Mouse (Mus musculus): Measurements from ENCODE around the gene Ralgapa2. TPM values are rescaled to one million over a fixed set of nuclear protein-coding genes. Genes with fewer than 3 reads are reported as not detected.
"Not testable (repeated sequence)": the region's sequence is repeated elsewhere in the genome, so short reads cannot be mapped to it uniquely, and the experiment has no call there.

Gene Ralgapa2
- polyA plus RNA-seq, 1 experiment from 2014 or later, result 11.8 TPM

GRCm38 (mm10) chr2:146470947-146471346 lies 41.2 kb downstream of the Ralgapa2 start:
- Histone ChIP-seq H3K4me3 (ENCODE audit: low read depth, low read length) (no peak overlapping the region), H3K9me3 (ENCODE audit: control insufficient read depth, low read length) (no peaks in the 10 kb centered on the region), H3K4me2 (ENCODE audit: low read depth, low read length, severe bottlenecking) (no peak overlapping the region), H3K27me3 (ENCODE audit: control insufficient read depth, insufficient read depth, low read length) (no peaks in the 10 kb centered on the region), H3K4me1 (replicated peaks; ENCODE audit: control insufficient read depth, insufficient read depth, low read length) (no peaks in the 10 kb centered on the region), H3K27ac (ENCODE audit: low read depth, low read length) (no peak overlapping the region), H3K9ac (ENCODE audit: low read length) (no peak overlapping the region), H3K36me3 (ENCODE audit: control insufficient read depth, insufficient read depth, low read length) (no peaks in the 10 kb centered on the region)
- ATAC-seq (replicated peaks; ENCODE audit: low FRiP score) (no peak), DNase-seq (ENCODE audit: low spot score) (no peak)
- WGBS, result 84% methylated on average over 5 of the region's 5 CpGs

GRCm38 (mm10) chr2:146469707-146470420 lies 42.3 kb downstream of the Ralgapa2 start:
- Histone ChIP-seq H3K9ac (ENCODE audit: low read length) (no peak overlapping the region), H3K27ac (ENCODE audit: low read depth, low read length) (no peak overlapping the region), H3K4me3 (ENCODE audit: low read depth, low read length) (no peak overlapping the region), H3K4me1 (replicated peaks; ENCODE audit: control insufficient read depth, insufficient read depth, low read length) (no peaks in the 10 kb centered on the region), H3K4me2 (ENCODE audit: low read depth, low read length, severe bottlenecking) (no peak overlapping the region), H3K9me3 (ENCODE audit: control insufficient read depth, low read length) (no peaks in the 10 kb centered on the region), H3K27me3 (ENCODE audit: control insufficient read depth, insufficient read depth, low read length) (no peaks in the 10 kb centered on the region), H3K36me3 (ENCODE audit: control insufficient read depth, insufficient read depth, low read length) (no peaks in the 10 kb centered on the region)
- DNase-seq (ENCODE audit: low spot score) (no peak), ATAC-seq (replicated peaks; ENCODE audit: low FRiP score) (no peak)
- WGBS, result 65% methylated on average over 12 of the region's 12 CpGs

DNA sequence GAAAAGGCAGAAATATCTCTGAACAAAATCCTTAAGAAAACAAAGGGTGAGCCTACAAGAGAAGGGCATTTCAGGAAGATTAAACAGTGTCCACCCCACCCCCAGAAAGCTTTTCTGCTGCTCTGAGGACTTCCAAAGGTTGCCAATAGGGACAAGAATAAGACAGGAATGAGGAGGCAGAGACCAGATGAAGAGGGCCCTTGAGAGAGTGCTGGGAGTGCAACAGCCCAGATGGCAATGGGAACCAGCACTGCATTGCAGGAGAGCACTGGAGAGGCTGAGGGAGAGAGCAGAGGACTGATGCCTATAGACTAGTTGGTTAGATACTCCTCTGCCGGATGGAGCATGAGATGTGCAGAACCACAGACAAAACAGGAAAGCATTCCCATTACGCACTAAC lies 43.2 kb downstream of the Ralgapa2 start:
- H3K4me1 ChIP-seq (replicated peaks; ENCODE audit: control insufficient read depth, insufficient read depth, low read length), result no peaks in the 10 kb centered on the region
- WGBS, result 90% methylated on average over 2 of the region's 2 CpGs
- no peak overlapping the region for H3K4me2 ChIP-seq (ENCODE audit: low read depth, low read length, severe bottlenecking)
- H3K27ac ChIP-seq (ENCODE audit: low read depth, low read length), result no peak overlapping the region
- no peaks in the 10 kb centered on the region for H3K36me3 ChIP-seq (ENCODE audit: control insufficient read depth, insufficient read depth, low read length)
- no peaks in the 10 kb centered on the region for H3K27me3 ChIP-seq (ENCODE audit: control insufficient read depth, insufficient read depth, low read length)
- ATAC-seq (replicated peaks; ENCODE audit: low FRiP score) (no peak), DNase-seq (ENCODE audit: low spot score) (no peak)
- no peaks in the 10 kb centered on the region for H3K9me3 ChIP-seq (ENCODE audit: control insufficient read depth, low read length)
- H3K9ac ChIP-seq (ENCODE audit: low read length), result no peak overlapping the region
- H3K4me3 ChIP-seq (ENCODE audit: low read depth, low read length), result no peak overlapping the region

DNA sequence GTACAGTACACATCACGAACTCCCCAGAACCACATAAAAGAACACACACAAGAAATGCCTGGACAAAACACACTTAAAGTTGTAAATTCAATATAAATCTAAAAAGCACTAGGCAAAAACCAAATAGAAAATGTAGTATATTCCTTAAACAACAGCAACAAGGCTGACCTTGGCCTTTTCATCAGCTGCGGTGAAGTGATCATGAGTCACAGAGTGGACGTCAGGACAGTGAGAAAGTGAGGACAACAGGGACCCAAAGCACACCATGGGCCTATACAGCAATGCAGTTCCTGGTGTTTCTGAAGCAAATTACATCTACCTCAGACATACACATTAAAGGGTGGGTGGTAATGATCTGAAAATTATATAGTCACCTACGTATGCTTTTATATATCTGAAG lies 44.1 kb downstream of the Ralgapa2 start:
- Histone ChIP-seq H3K4me1 (replicated peaks; ENCODE audit: control insufficient read depth, insufficient read depth, low read length) (no peaks in the 10 kb centered on the region), H3K9me3 (ENCODE audit: control insufficient read depth, low read length) (no peaks in the 10 kb centered on the region), H3K4me2 (ENCODE audit: low read depth, low read length, severe bottlenecking) (no peak overlapping the region), H3K27ac (ENCODE audit: low read depth, low read length) (no peak overlapping the region), H3K9ac (ENCODE audit: low read length) (no peak overlapping the region), H3K36me3 (ENCODE audit: control insufficient read depth, insufficient read depth, low read length) (no peaks in the 10 kb centered on the region), H3K4me3 (ENCODE audit: low read depth, low read length) (no peak overlapping the region), H3K27me3 (ENCODE audit: control insufficient read depth, insufficient read depth, low read length) (no peaks in the 10 kb centered on the region)
- WGBS, result 90% methylated on average over 4 of the region's 4 CpGs
- ATAC-seq (replicated peaks; ENCODE audit: low FRiP score) (no peak), DNase-seq (ENCODE audit: low spot score) (no peak)

DNA sequence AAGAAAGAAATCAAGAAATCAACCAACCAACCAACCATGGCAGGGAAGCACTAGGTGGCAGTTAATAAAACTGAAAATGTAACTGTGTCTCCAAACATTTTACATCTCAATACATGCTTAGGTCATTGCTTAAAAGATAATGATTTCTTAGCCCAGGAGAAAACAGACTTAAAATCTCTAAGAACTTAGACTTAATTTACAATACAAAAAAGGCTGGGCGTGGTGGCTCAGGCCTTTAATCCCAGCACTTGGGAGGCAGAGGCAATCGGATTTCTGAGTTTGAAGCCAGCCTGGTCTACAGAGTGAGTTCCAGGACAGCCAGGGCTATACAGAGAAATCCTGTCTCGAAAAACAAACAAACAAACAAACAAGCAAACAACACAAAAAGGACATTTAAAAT lies 45.3 kb downstream of the Ralgapa2 start:
- DNase-seq (ENCODE audit: low spot score); H3K36me3 ChIP-seq (ENCODE audit: control insufficient read depth, insufficient read depth, low read length); H3K4me1 ChIP-seq (replicated peaks; ENCODE audit: control insufficient read depth, insufficient read depth, low read length); H3K4me2 ChIP-seq (ENCODE audit: low read depth, low read length, severe bottlenecking); H3K9ac ChIP-seq (ENCODE audit: low read length); ATAC-seq (replicated peaks; ENCODE audit: low FRiP score); H3K27ac ChIP-seq (ENCODE audit: low read depth, low read length); H3K9me3 ChIP-seq (ENCODE audit: control insufficient read depth, low read length); H3K4me3 ChIP-seq (ENCODE audit: low read depth, low read length); H3K27me3 ChIP-seq (ENCODE audit: control insufficient read depth, insufficient read depth, low read length): not testable (repeated sequence)
- WGBS, result 77% methylated on average over 3 of the region's 3 CpGs

GRCm38 (mm10) chr2:146457494-146457893 lies 54.6 kb downstream of the Ralgapa2 start:
- no peak overlapping the region for H3K4me3 ChIP-seq (ENCODE audit: low read depth, low read length)
- DNase-seq (ENCODE audit: low spot score), result no peak
- 92% methylated on average over 2 of the region's 2 CpGs for WGBS
- no peaks in the 10 kb centered on the region for H3K4me1 ChIP-seq (replicated peaks; ENCODE audit: control insufficient read depth, insufficient read depth, low read length)
- no peak for ATAC-seq (replicated peaks; ENCODE audit: low FRiP score)
- H3K9me3 ChIP-seq (ENCODE audit: control insufficient read depth, low read length), result no peaks in the 10 kb centered on the region
- H3K27ac ChIP-seq (ENCODE audit: low read depth, low read length), result no peak overlapping the region
- no peak overlapping the region for H3K4me2 ChIP-seq (ENCODE audit: low read depth, low read length, severe bottlenecking)
- H3K36me3 ChIP-seq (ENCODE audit: control insufficient read depth, insufficient read depth, low read length), result no peaks in the 10 kb centered on the region
- no peak overlapping the region for H3K9ac ChIP-seq (ENCODE audit: low read length)
- no peaks in the 10 kb centered on the region for H3K27me3 ChIP-seq (ENCODE audit: control insufficient read depth, insufficient read depth, low read length)

- DNase-seq (ENCODE audit: low spot score) (no peak), ATAC-seq (replicated peaks; ENCODE audit: low FRiP score) (no peak)
- Histone ChIP-seq H3K36me3 (ENCODE audit: control insufficient read depth, insufficient read depth, low read length) (no peaks in the 10 kb centered on the region), H3K4me1 (replicated peaks; ENCODE audit: control insufficient read depth, insufficient read depth, low read length) (no peaks in the 10 kb centered on the region), H3K4me2 (ENCODE audit: low read depth, low read length, severe bottlenecking) (no peak overlapping the region), H3K4me3 (ENCODE audit: low read depth, low read length) (no peak overlapping the region), H3K27me3 (ENCODE audit: control insufficient read depth, insufficient read depth, low read length) (no peaks in the 10 kb centered on the region), H3K9ac (ENCODE audit: low read length) (no peak overlapping the region), H3K9me3 (ENCODE audit: control insufficient read depth, low read length) (no peaks in the 10 kb centered on the region), H3K27ac (ENCODE audit: low read depth, low read length) (no peak overlapping the region)
- WGBS, result 95% methylated on average over 7 of the region's 7 CpGs
Measured at GRCm38 (mm10) chr2:146456612-146457011, 55.5 kb downstream of the Ralgapa2 start.

- H3K4me3 ChIP-seq (ENCODE audit: low read depth, low read length), result no peak overlapping the region
- DNase-seq (ENCODE audit: low spot score), result no peak
- no peak overlapping the region for H3K9ac ChIP-seq (ENCODE audit: low read length)
- H3K36me3 ChIP-seq (ENCODE audit: control insufficient read depth, insufficient read depth, low read length), result no peaks in the 10 kb centered on the region
- 92% methylated on average over 4 of the region's 4 CpGs for WGBS
- H3K4me1 ChIP-seq (replicated peaks; ENCODE audit: control insufficient read depth, insufficient read depth, low read length), result no peaks in the 10 kb centered on the region
- H3K27ac ChIP-seq (ENCODE audit: low read depth, low read length), result no peak overlapping the region
- no peaks in the 10 kb centered on the region for H3K27me3 ChIP-seq (ENCODE audit: control insufficient read depth, insufficient read depth, low read length)
- no peaks in the 10 kb centered on the region for H3K9me3 ChIP-seq (ENCODE audit: control insufficient read depth, low read length)
- ATAC-seq (replicated peaks; ENCODE audit: low FRiP score), result no peak
- no peak overlapping the region for H3K4me2 ChIP-seq (ENCODE audit: low read depth, low read length, severe bottlenecking)
Measured at GRCm38 (mm10) chr2:146456062-146456461, 56.1 kb downstream of the Ralgapa2 start.

DNA sequence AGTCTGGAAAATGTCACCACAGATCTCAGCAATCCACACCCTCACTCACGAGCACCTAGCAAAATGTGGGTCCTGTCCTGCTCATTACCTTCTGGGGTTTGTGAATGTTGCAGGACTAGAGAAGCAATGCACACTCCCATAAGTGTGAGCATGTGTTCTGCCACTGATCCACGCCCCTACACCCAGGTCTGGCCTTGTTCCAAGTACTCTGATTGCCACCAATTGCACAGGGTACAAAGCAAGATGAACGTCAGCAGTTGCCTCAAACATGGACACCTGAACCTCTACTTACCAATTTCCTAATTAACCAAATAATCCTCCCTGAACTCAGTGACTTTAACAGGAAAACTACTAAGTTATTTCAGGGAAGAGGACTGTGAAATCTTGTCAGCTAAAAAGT lies 68.1 kb downstream of the Ralgapa2 start:
- no peaks in the 10 kb centered on the region for H3K36me3 ChIP-seq (ENCODE audit: control insufficient read depth, insufficient read depth, low read length)
- no peaks in the 10 kb centered on the region for H3K9me3 ChIP-seq (ENCODE audit: control insufficient read depth, low read length)
- no peak for ATAC-seq (replicated peaks; ENCODE audit: low FRiP score)
- no peak for DNase-seq (ENCODE audit: low spot score)
- 87% methylated on average over 3 of the region's 3 CpGs for WGBS
- H3K27ac ChIP-seq (ENCODE audit: low read depth, low read length), result no peak overlapping the region
- H3K27me3 ChIP-seq (ENCODE audit: control insufficient read depth, insufficient read depth, low read length), result no peaks in the 10 kb centered on the region
- H3K4me1 ChIP-seq (replicated peaks; ENCODE audit: control insufficient read depth, insufficient read depth, low read length), result no peaks in the 10 kb centered on the region
- H3K4me3 ChIP-seq (ENCODE audit: low read depth, low read length), result no peak overlapping the region
- H3K4me2 ChIP-seq (ENCODE audit: low read depth, low read length, severe bottlenecking), result no peak overlapping the region
- H3K9ac ChIP-seq (ENCODE audit: low read length), result no peak overlapping the region
